Mouse (Mus musculus): ENCODE measurements around the gene Acsm1. TPM values are rescaled to one million over a fixed set of nuclear protein-coding genes. Genes with fewer than 3 reads are reported as not detected.

Gene Acsm1
- polyA plus RNA-seq, 1 experiment from 2014 or later: not detected

GRCm38 (mm10) chr7:119642307-119642706 is 35.5 kb downstream of the Acsm1 start:
- H3K27me3 ChIP-seq (replicated peaks; ENCODE audit: control insufficient read depth, insufficient read depth, low read length): no peaks in the 10 kb centered on the region
- H3K9me3 ChIP-seq (ENCODE audit: control insufficient read depth, low read length): no peaks in the 10 kb centered on the region
- ATAC-seq: no peak
- no peaks in the 10 kb centered on the region for H3K36me3 ChIP-seq (ENCODE audit: control insufficient read depth, insufficient read depth, low read length)
- no peak overlapping the region for H3K27ac ChIP-seq (ENCODE audit: low read depth, low read length)
- no peak overlapping the region for H3K9ac ChIP-seq (ENCODE audit: low read depth, low read length)
- no peaks in the 10 kb centered on the region for H3K4me1 ChIP-seq (ENCODE audit: control insufficient read depth, insufficient read depth, low read depth, low read length)
- no peak overlapping the region for H3K4me2 ChIP-seq (ENCODE audit: low read length)
- no peak overlapping the region for H3K4me3 ChIP-seq (ENCODE audit: low read length)
- 79% methylated on average over 5 of the region's 5 CpGs for WGBS

DNA sequence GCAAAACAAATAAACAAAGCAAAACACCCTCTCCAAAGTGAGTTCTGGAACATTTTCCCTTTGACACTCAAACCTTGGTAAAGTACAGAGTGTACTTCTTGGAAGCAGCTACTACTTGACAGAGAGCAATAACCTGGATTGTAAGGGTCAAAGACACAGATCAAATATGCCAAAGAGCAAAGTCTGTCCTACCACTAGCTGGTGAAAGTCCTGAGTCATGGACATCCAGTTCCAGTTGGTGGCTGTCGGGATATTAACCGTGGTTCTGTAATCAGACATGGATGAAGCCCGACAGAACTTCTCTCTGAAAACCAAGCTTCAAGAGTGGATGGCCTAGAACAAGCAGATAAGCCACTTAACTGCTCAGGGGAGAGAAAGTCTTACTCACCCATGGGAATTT is 61.1 kb downstream of the Acsm1 start:
- H3K36me3 ChIP-seq (ENCODE audit: control insufficient read depth, insufficient read depth, low read length): no peaks in the 10 kb centered on the region
- no peak overlapping the region for H3K4me2 ChIP-seq (ENCODE audit: low read length)
- WGBS: 96% methylated on average over 3 of the region's 3 CpGs
- no peak overlapping the region for H3K9ac ChIP-seq (ENCODE audit: low read depth, low read length)
- no peaks in the 10 kb centered on the region for H3K9me3 ChIP-seq (ENCODE audit: control insufficient read depth, low read length)
- ATAC-seq: no peak
- no peaks in the 10 kb centered on the region for H3K27me3 ChIP-seq (replicated peaks; ENCODE audit: control insufficient read depth, insufficient read depth, low read length)
- no peak overlapping the region for H3K27ac ChIP-seq (ENCODE audit: low read depth, low read length)
- H3K4me1 ChIP-seq (ENCODE audit: control insufficient read depth, insufficient read depth, low read depth, low read length): no peaks in the 10 kb centered on the region
- no peak overlapping the region for H3K4me3 ChIP-seq (ENCODE audit: low read length)

DNA sequence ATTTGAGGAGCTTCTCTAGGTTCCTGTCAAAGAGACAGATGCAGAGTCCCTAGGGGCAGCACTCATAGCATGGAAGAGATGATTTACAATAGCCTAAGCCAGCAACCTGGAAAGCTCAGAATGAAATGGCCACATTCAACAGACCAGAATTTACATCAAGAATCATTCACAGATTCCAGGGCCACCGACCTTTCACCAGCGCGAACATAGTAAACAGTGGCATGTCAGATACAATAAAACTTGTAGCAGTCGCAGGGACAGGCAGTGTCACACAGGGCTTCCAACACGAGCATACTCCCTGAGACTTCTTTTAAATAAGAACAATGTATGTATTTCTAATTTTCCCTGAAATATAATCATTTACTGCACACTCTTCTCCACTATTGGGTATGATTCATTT is 63.6 kb downstream of the Acsm1 start:
- WGBS: 77% methylated on average over 5 of the region's 5 CpGs
- ATAC-seq: no peak
- Histone ChIP-seq H3K4me1 (ENCODE audit: control insufficient read depth, insufficient read depth, low read depth, low read length) (no peaks in the 10 kb centered on the region), H3K27ac (ENCODE audit: low read depth, low read length) (no peak overlapping the region), H3K9ac (ENCODE audit: low read depth, low read length) (no peak overlapping the region), H3K4me3 (ENCODE audit: low read length) (no peak overlapping the region), H3K4me2 (ENCODE audit: low read length) (no peak overlapping the region), H3K27me3 (replicated peaks; ENCODE audit: control insufficient read depth, insufficient read depth, low read length) (no peaks in the 10 kb centered on the region), H3K36me3 (ENCODE audit: control insufficient read depth, insufficient read depth, low read length) (no peaks in the 10 kb centered on the region), H3K9me3 (ENCODE audit: control insufficient read depth, low read length) (no peaks in the 10 kb centered on the region)

DNA sequence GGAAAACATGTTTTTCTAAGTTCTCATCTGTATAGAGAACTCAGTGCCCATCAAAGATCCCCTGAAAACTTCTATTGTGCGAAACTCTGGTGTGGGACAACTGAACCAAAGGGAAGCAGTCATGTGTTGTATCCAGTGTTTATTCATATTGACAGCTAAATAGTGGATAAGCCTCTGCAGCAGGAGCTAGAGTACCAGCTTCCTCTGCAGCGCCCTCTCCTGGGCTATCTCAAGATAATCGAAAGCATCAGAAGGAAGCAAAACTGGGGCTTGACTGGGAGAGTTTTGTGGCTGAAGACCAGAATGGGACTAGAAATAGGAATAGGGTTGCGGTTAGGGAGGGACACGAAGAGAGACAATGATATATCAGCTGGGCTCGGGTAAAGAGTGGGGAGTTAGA is 64.1 kb downstream of the Acsm1 start:
- H3K27me3 ChIP-seq (replicated peaks; ENCODE audit: control insufficient read depth, insufficient read depth, low read length): no peaks in the 10 kb centered on the region
- H3K9ac ChIP-seq (ENCODE audit: low read depth, low read length): no peak overlapping the region
- H3K4me3 ChIP-seq (ENCODE audit: low read length): no peak overlapping the region
- no peaks in the 10 kb centered on the region for H3K36me3 ChIP-seq (ENCODE audit: control insufficient read depth, insufficient read depth, low read length)
- H3K4me1 ChIP-seq (ENCODE audit: control insufficient read depth, insufficient read depth, low read depth, low read length): no peaks in the 10 kb centered on the region
- ATAC-seq: no peak
- no peak overlapping the region for H3K4me2 ChIP-seq (ENCODE audit: low read length)
- no peak overlapping the region for H3K27ac ChIP-seq (ENCODE audit: low read depth, low read length)
- 42% methylated on average over 6 of the region's 6 CpGs for WGBS
- no peaks in the 10 kb centered on the region for H3K9me3 ChIP-seq (ENCODE audit: control insufficient read depth, low read length)

DNA sequence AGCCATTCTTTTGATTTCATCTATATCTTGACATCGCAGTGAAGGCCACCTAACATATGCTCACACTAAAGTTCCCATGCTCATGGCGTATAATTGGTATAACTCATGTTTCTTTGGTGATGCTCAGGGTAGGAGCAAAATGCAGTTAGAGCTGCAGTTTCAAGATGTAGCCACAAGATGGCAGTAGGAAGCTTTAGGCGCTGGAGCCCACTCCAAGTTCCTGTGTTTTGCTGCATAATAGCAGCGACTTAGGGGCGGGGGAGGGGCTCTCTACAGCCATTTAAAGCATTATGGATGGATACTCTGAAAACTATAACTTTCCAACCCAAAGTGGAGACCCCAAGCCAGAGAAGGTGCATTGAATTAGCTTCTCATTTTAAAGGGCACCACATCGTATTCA is 66.6 kb downstream of the Acsm1 start:
- ATAC-seq: peak; percentile 58
- Histone ChIP-seq H3K9ac (ENCODE audit: low read depth, low read length) (no peak overlapping the region), H3K27ac (ENCODE audit: low read depth, low read length) (no peak overlapping the region), H3K27me3 (replicated peaks; ENCODE audit: control insufficient read depth, insufficient read depth, low read length) (no peaks in the 10 kb centered on the region), H3K4me3 (ENCODE audit: low read length) (no peak overlapping the region), H3K4me2 (ENCODE audit: low read length) (no peak overlapping the region), H3K4me1 (ENCODE audit: control insufficient read depth, insufficient read depth, low read depth, low read length) (no peaks in the 10 kb centered on the region), H3K9me3 (ENCODE audit: control insufficient read depth, low read length) (no peaks in the 10 kb centered on the region), H3K36me3 (ENCODE audit: control insufficient read depth, insufficient read depth, low read length) (no peaks in the 10 kb centered on the region)
- 19% methylated on average over 6 of the region's 6 CpGs for WGBS

GRCm38 (mm10) chr7:119680107-119680506 is 73.3 kb downstream of the Acsm1 start:
- H3K36me3 ChIP-seq (ENCODE audit: control insufficient read depth, insufficient read depth, low read length): no peaks in the 10 kb centered on the region
- no peak overlapping the region for H3K4me2 ChIP-seq (ENCODE audit: low read length)
- no peaks in the 10 kb centered on the region for H3K9me3 ChIP-seq (ENCODE audit: control insufficient read depth, low read length)
- no peak overlapping the region for H3K9ac ChIP-seq (ENCODE audit: low read depth, low read length)
- no peak overlapping the region for H3K4me3 ChIP-seq (ENCODE audit: low read length)
- WGBS: 56% methylated on average over 8 of the region's 8 CpGs
- H3K4me1 ChIP-seq (ENCODE audit: control insufficient read depth, insufficient read depth, low read depth, low read length): no peaks in the 10 kb centered on the region
- H3K27me3 ChIP-seq (replicated peaks; ENCODE audit: control insufficient read depth, insufficient read depth, low read length): no peaks in the 10 kb centered on the region
- no peak for ATAC-seq
- H3K27ac ChIP-seq (ENCODE audit: low read depth, low read length): no peak overlapping the region

DNA sequence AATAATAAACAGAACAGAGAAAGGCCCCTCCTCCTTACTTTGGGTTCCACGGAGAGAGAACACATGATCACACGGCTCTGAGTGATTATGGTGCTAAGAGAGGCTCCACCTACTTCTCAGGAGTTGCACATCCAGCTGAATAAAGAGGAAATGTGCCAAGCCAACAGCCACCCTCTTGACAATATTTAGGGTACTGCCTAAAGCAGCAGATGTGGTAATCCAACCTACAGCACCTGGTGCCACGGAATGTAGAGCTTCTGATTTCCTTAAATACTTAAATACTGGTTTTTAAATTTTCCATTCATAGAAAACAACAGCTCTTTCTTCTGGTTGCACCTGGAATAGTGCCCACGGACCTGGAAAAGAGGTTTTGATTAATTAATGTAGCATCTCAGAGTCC is 75.9 kb downstream of the Acsm1 start:
- H3K9me3 ChIP-seq (ENCODE audit: control insufficient read depth, low read length): no peaks in the 10 kb centered on the region
- no peak for ATAC-seq

GRCm38 (mm10) chr7:119689726-119690125 is 82.9 kb downstream of the Acsm1 start, which contains the start of gene Acsm4:
TSS of gene Acsm4 (plus strand) at chr7:119690026.
- no peak within 1 kb of the TSS for H3K4me2 ChIP-seq (ENCODE audit: low read length)
- no peaks in the 10 kb centered on the region for H3K4me1 ChIP-seq (ENCODE audit: control insufficient read depth, insufficient read depth, low read depth, low read length)
- no peak within 1 kb of the TSS for H3K27ac ChIP-seq (ENCODE audit: low read depth, low read length)
- no peak for ATAC-seq
- 86% methylated on average over 5 of the region's 5 CpGs for WGBS
- H3K9ac ChIP-seq (ENCODE audit: low read depth, low read length): no peak within 1 kb of the TSS
- no peak within 1 kb of the TSS for H3K4me3 ChIP-seq (ENCODE audit: low read length)
- no peaks in the 10 kb centered on the region for H3K27me3 ChIP-seq (replicated peaks; ENCODE audit: control insufficient read depth, insufficient read depth, low read length)
- H3K9me3 ChIP-seq (ENCODE audit: control insufficient read depth, low read length): no peaks in the 10 kb centered on the region
- H3K36me3 ChIP-seq (ENCODE audit: control insufficient read depth, insufficient read depth, low read length): no peaks in the 10 kb centered on the region

More for the DNA sequence above, 75.9 kb downstream of the Acsm1 start:
- 66% methylated on average over 4 of the region's 4 CpGs for WGBS
- Histone ChIP-seq H3K9ac (ENCODE audit: low read depth, low read length) (no peak overlapping the region), H3K4me3 (ENCODE audit: low read length) (no peak overlapping the region), H3K4me2 (ENCODE audit: low read length) (no peak overlapping the region), H3K27me3 (replicated peaks; ENCODE audit: control insufficient read depth, insufficient read depth, low read length) (no peaks in the 10 kb centered on the region), H3K36me3 (ENCODE audit: control insufficient read depth, insufficient read depth, low read length) (no peaks in the 10 kb centered on the region), H3K27ac (ENCODE audit: low read depth, low read length) (no peak overlapping the region), H3K4me1 (ENCODE audit: control insufficient read depth, insufficient read depth, low read depth, low read length) (no peaks in the 10 kb centered on the region)

DNA sequence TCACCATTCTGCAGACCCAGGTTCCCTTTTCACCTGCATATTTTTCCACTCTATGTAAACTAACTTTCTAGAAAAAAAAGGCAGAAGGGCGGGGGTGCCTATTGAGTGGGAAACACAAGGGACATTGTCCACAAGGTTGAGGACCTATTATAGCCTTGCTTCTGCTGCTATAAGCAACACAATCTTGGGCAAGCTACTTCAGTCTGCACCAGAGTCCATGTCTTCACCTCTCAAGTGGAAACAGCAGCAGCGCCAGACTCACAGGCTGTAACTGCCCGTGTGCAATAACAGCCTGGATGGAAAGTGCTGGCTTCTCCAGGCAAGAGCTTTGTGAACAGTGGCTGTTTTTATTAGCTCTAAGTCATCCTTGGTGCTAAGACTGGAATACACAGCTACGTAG is 85.5 kb downstream of the Acsm1 start:
- H3K27me3 ChIP-seq (replicated peaks; ENCODE audit: control insufficient read depth, insufficient read depth, low read length): no peaks in the 10 kb centered on the region
- H3K9ac ChIP-seq (ENCODE audit: low read depth, low read length): no peak overlapping the region
- H3K36me3 ChIP-seq (ENCODE audit: control insufficient read depth, insufficient read depth, low read length): no peaks in the 10 kb centered on the region
- no peak overlapping the region for H3K4me3 ChIP-seq (ENCODE audit: low read length)
- H3K9me3 ChIP-seq (ENCODE audit: control insufficient read depth, low read length): no peaks in the 10 kb centered on the region
- no peak overlapping the region for H3K27ac ChIP-seq (ENCODE audit: low read depth, low read length)
- 94% methylated on average over 4 of the region's 4 CpGs for WGBS
- H3K4me2 ChIP-seq (ENCODE audit: low read length): no peak overlapping the region
- H3K4me1 ChIP-seq (ENCODE audit: control insufficient read depth, insufficient read depth, low read depth, low read length): no peaks in the 10 kb centered on the region
- no peak for ATAC-seq

GRCm38 (mm10) chr7:119694926-119695325 is 88.1 kb downstream of the Acsm1 start:
- Histone ChIP-seq H3K4me3 (ENCODE audit: low read length) (no peak overlapping the region), H3K27me3 (replicated peaks; ENCODE audit: control insufficient read depth, insufficient read depth, low read length) (no peaks in the 10 kb centered on the region), H3K4me1 (ENCODE audit: control insufficient read depth, insufficient read depth, low read depth, low read length) (no peaks in the 10 kb centered on the region), H3K9me3 (ENCODE audit: control insufficient read depth, low read length) (no peaks in the 10 kb centered on the region), H3K36me3 (ENCODE audit: control insufficient read depth, insufficient read depth, low read length) (no peaks in the 10 kb centered on the region), H3K9ac (ENCODE audit: low read depth, low read length) (no peak overlapping the region), H3K4me2 (ENCODE audit: low read length) (no peak overlapping the region), H3K27ac (ENCODE audit: low read depth, low read length) (no peak overlapping the region)
- 86% methylated on average over 1 of the region's 1 CpGs for WGBS
- no peak for ATAC-seq
